Mouse (Mus musculus) neural tube, embryonic 11.5 days (tissue): ENCODE results near the gene E2f4. TPM values are rescaled to one million over a fixed set of nuclear protein-coding genes. Genes with fewer than 3 reads are reported as not detected.

Experiments
- ATAC-seq: fragments of 200-750 bp; cut with Nextera tagmentation; 2 replicates; pipeline ENCODE4 v1.8.0; 2017; ENCODE audit warnings: moderate number of reproducible peaks, mild to moderate bottlenecking, moderate TSS enrichment, moderate library complexity; ENCODE audit not compliant: insufficient read depth, low FRiP score, low TSS enrichment
- DNase-seq: peaks from one replicate; pipeline ENCODE4 v3.0.0-alpha.2; 2015; ENCODE audit warnings: low spot score
- H3K27ac ChIP-seq: fragments of 300-500 bp; sonication (generic); 2 replicates; pipeline ENCODE4 v1.5.1; 2014; ENCODE audit warnings: low read depth, mild to moderate bottlenecking, low read length
- H3K27me3 ChIP-seq: fragments of 300-500 bp; sonication (generic); 2 replicates; pipeline ENCODE4 v1.6.1; 2014; ENCODE audit warnings: mild to moderate bottlenecking, low read length, mixed read lengths; ENCODE audit not compliant: control insufficient read depth, insufficient read depth
- H3K36me3 ChIP-seq: fragments of 300-500 bp; sonication (generic); 2 replicates; pipeline ENCODE4 v1.6.1; 2014; ENCODE audit warnings: mild to moderate bottlenecking, low read length, moderate library complexity, mixed read lengths; ENCODE audit not compliant: control insufficient read depth, insufficient read depth
- H3K4me1 ChIP-seq: fragments of 300-500 bp; sonication (generic); 2 replicates; pipeline ENCODE4 v1.6.1; 2014; ENCODE audit warnings: low read length, mixed read lengths; ENCODE audit not compliant: control insufficient read depth, insufficient read depth
- H3K4me2 ChIP-seq: fragments of 300-500 bp; sonication (generic); 2 replicates; pipeline ENCODE4 v1.6.1; 2014; ENCODE audit warnings: low read depth, mild to moderate bottlenecking, moderate library complexity
- H3K4me3 ChIP-seq: fragments of 300-500 bp; sonication (generic); 2 replicates; pipeline ENCODE4 v1.5.1; 2014; ENCODE audit warnings: low read depth, low read length
- H3K9ac ChIP-seq: fragments of 300-500 bp; sonication (generic); 2 replicates; pipeline ENCODE4 v1.6.1; 2014; ENCODE audit warnings: mild to moderate bottlenecking, low read length
- H3K9me3 ChIP-seq: fragments of 300-500 bp; sonication (generic); 2 replicates; pipeline ENCODE4 v1.6.1; 2016; ENCODE audit warnings: low read length; ENCODE audit not compliant: control insufficient read depth
- WGBS: fragments of 180-500 bp; shearing (Covaris S2); extraction: QIAGEN DNeasy Blood & Tissue Kit; methylation state at CpG from one replicate; pipeline ENCODE4 v1.1.7; 2014; 5-methylcytosine and 5-hydroxymethylcytosine counted together
- polyA plus RNA-seq: library from polyadenylated mRNA; unstranded; fragments of >200 nt; fragmentation: Nextera tagmentation; extraction: Ambion mirVana; gene quantifications from 2 replicates; pipeline ENCODE4 v1.2.1, GENCODE M21; 2014

Gene E2f4
- polyA plus RNA-seq, 1 experiment from 2014 or later = 103 TPM

- ATAC-seq (no peak), DNase-seq (no peak)
- Histone ChIP-seq H3K36me3 (no peaks in the 10 kb centered on the region), H3K9me3 (no peaks in the 10 kb centered on the region), H3K4me3 (no peak overlapping the region), H3K9ac (no peak overlapping the region), H3K4me1 (peaks cover 15% of the 10 kb centered on the region), H3K27me3 (peaks cover 11% of the 10 kb centered on the region), H3K27ac (no peak overlapping the region), H3K4me2 (no peak overlapping the region)
- 70% methylated on average over 9 of the region's 9 CpGs for WGBS
Observed at GRCm38 (mm10) chr8:105294776-105295175, 2.7 kb upstream of the E2f4 start.

- 75% methylated on average over 11 of the region's 11 CpGs for WGBS
- DNase-seq (no peak), ATAC-seq (no peak)
- peaks cover 12% of the 10 kb centered on the region for H3K4me1 ChIP-seq
- H3K27me3 ChIP-seq = peaks cover 7% of the 10 kb centered on the region
- no peak overlapping the region for H3K9ac ChIP-seq
- H3K4me3 ChIP-seq = no peak overlapping the region
- H3K4me2 ChIP-seq = no peak overlapping the region
- no peak overlapping the region for H3K27ac ChIP-seq
- peaks cover 2% of the 10 kb centered on the region; the same call in 1 of the 2 replicates for H3K36me3 ChIP-seq
- no peaks in the 10 kb centered on the region for H3K9me3 ChIP-seq
Observed at GRCm38 (mm10) chr8:105295256-105295655, 2.2 kb upstream of the E2f4 start.

- DNase-seq (no peak), ATAC-seq (no peak)
- Histone ChIP-seq H3K4me2 (peak within 1 kb of the TSS; percentile 97; the same call in 1 of the 2 replicates), H3K4me1 (peaks cover 9% of the 10 kb centered on the region), H3K4me3 (peak within 1 kb of the TSS; percentile 97; the same call in 1 of the 2 replicates), H3K36me3 (peaks cover 6% of the 10 kb centered on the region), H3K9me3 (no peaks in the 10 kb centered on the region), H3K27me3 (no peaks in the 10 kb centered on the region), H3K9ac (no peak within 1 kb of the TSS), H3K27ac (no peak within 1 kb of the TSS)
- WGBS = 60% methylated on average over 11 of the region's 11 CpGs
Observed at GRCm38 (mm10) chr8:105295895-105296573, 1.4 kb upstream of the E2f4 start, which contains the start of gene Exoc3l. Gene Exoc3l (minus strand): TSS chr8:105296101.

GRCm38 (mm10) chr8:105298351-105299252, 1.1 kb downstream of the E2f4 start:
- Histone ChIP-seq H3K4me2 (peak overlapping the region; percentile 97), H3K4me1 (peaks cover 9% of the 10 kb centered on the region), H3K36me3 (peaks cover 11% of the 10 kb centered on the region), H3K9me3 (no peaks in the 10 kb centered on the region), H3K27me3 (no peaks in the 10 kb centered on the region), H3K9ac (peak overlapping the region; percentile 88), H3K4me3 (peak overlapping the region; percentile 97), H3K27ac (no peak overlapping the region)
- 61% methylated on average over 18 of the region's 18 CpGs for WGBS
- ATAC-seq (no peak), DNase-seq (no peak)

- no peak for ATAC-seq
- Histone ChIP-seq H3K4me2 (no peak overlapping the region), H3K9ac (no peak overlapping the region), H3K9me3 (no peaks in the 10 kb centered on the region), H3K36me3 (peaks cover 11% of the 10 kb centered on the region), H3K4me1 (peaks cover 9% of the 10 kb centered on the region), H3K27ac (no peak overlapping the region), H3K27me3 (no peaks in the 10 kb centered on the region), H3K4me3 (no peak overlapping the region)
- no peak for DNase-seq
- 94% methylated on average over 8 of the region's 8 CpGs for WGBS
Observed at GRCm38 (mm10) chr8:105299962-105300361, 2.5 kb downstream of the E2f4 start.

GRCm38 (mm10) chr8:105303396-105303795, 5.9 kb downstream of the E2f4 start:
- H3K4me3 ChIP-seq = no peak overlapping the region
- no peak overlapping the region for H3K9ac ChIP-seq
- H3K4me1 ChIP-seq = peaks cover 14% of the 10 kb centered on the region
- H3K9me3 ChIP-seq = no peaks in the 10 kb centered on the region
- H3K36me3 ChIP-seq = peaks cover 14% of the 10 kb centered on the region
- no peak overlapping the region for H3K4me2 ChIP-seq
- H3K27ac ChIP-seq = no peak overlapping the region
- 89% methylated on average over 8 of the region's 8 CpGs for WGBS
- DNase-seq = no peak
- no peak for ATAC-seq
- H3K27me3 ChIP-seq = no peaks in the 10 kb centered on the region

GRCm38 (mm10) chr8:105303874-105304273, 6.4 kb downstream of the E2f4 start:
- 89% methylated on average over 8 of the region's 9 CpGs for WGBS
- DNase-seq (no peak), ATAC-seq (no peak)
- H3K4me3 ChIP-seq = no peak overlapping the region
- peaks cover 9% of the 10 kb centered on the region for H3K4me1 ChIP-seq
- no peak overlapping the region for H3K9ac ChIP-seq
- no peaks in the 10 kb centered on the region for H3K27me3 ChIP-seq
- peaks cover 17% of the 10 kb centered on the region for H3K36me3 ChIP-seq
- H3K27ac ChIP-seq = no peak overlapping the region
- H3K9me3 ChIP-seq = no peaks in the 10 kb centered on the region
- H3K4me2 ChIP-seq = no peak overlapping the region

GRCm38 (mm10) chr8:105304325-105305210, 7.1 kb downstream of the E2f4 start:
- H3K4me1 ChIP-seq = peaks cover 8% of the 10 kb centered on the region; the same call in 1 of the 2 replicates
- 86% methylated on average over 9 of the region's 9 CpGs for WGBS
- no peak overlapping the region for H3K4me2 ChIP-seq
- DNase-seq (no peak), ATAC-seq (0 out of 2 replicates have a peak, but pooled peaks have one; percentile 6)
- peaks cover 20% of the 10 kb centered on the region for H3K36me3 ChIP-seq
- no peak overlapping the region for H3K4me3 ChIP-seq
- no peak overlapping the region for H3K9ac ChIP-seq
- H3K27ac ChIP-seq = no peak overlapping the region
- no peaks in the 10 kb centered on the region for H3K9me3 ChIP-seq
- no peaks in the 10 kb centered on the region for H3K27me3 ChIP-seq
